Mouse (Mus musculus) spleen, adult 2 months (tissue): ENCODE data around the gene Ddc.

Source experiments
- CTCF ChIP-seq: fragments of 200-500 bp; IDR thresholded peaks from 2 replicates; pipeline ENCODE4 v1.5.1; 2011; ENCODE audit warnings: mild to moderate bottlenecking, inconsistent platforms; ENCODE audit not compliant: insufficient read depth, insufficient read length, insufficient replicate concordance; ENCODE audit errors: extremely low read depth
- POLR2A ChIP-seq: fragments of 200-500 bp; IDR thresholded peaks from 2 replicates; pipeline ENCODE4 v1.6.1; 2011; ENCODE audit warnings: low read depth, low read length, inconsistent platforms

DNA sequence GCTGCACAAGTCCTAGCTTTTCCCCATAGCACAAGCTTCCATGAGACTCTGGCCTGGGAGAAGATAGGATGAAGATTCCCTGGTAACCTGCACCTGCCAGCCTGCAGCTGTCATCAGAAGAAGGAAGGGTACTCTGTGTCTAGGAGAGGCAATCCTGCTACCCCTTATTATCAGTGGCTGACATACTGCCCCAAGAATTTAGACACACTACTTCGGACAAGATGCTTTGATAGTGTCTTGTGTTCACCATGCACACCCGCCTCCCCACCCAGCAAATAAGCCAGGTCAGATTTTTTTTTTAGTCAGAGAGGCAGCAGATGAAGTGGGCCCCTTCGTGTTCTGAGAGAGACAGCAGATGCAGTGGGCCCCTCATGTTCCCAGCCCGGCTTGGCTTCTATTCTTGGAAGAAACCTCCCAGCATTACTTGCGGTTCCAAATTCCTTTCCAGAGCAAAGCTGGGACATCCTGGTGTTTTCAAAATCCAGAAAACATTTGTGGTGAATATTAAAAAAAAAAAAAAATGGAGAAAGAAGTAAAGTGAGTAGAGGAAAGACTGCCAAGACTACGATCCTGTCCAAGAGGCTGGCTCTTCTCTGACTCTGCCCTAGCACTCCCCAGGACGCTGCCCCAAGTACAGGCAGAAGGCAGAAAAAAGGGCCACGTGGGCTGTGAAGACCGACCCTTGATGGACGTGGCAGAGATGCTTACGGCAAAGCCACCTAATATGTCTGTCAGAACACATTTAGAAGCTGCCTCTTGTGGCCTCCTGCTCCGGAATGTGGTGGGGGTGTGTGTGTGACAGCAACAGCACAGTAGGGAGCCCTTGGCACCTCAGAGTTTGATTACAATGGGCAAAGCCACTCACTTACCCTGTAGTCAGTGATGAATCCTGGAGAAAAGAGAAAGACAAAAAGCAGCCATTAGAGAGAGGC is 73.7 kb downstream of the Ddc start:
- no peak for TF ChIP-seq CTCF
- no peak for TF ChIP-seq POLR2A
